Mouse (Mus musculus) heart, embryonic 13.5 days (tissue): ENCODE data around the gene 2510039O18Rik. TPM values are rescaled to one million over a fixed set of nuclear protein-coding genes. Genes with fewer than 3 reads are reported as not detected.

Source experiments
- ATAC-seq: fragments of 200-750 bp; cut with Nextera tagmentation; 2 replicates; pipeline ENCODE4 v1.8.0; 2017; ENCODE audit warnings: moderate TSS enrichment; ENCODE audit not compliant: insufficient number of reproducible peaks, low FRiP score, low TSS enrichment; ENCODE audit errors: extremely low read depth
- H3K27ac ChIP-seq: fragments of 300-500 bp; sonication (generic); replicated peaks from 2 replicates; pipeline ENCODE4 v1.5.1; 2015; ENCODE audit warnings: moderate library complexity, mild to moderate bottlenecking, inconsistent platforms
- H3K27me3 ChIP-seq: fragments of 300-500 bp; sonication (generic); replicated peaks from 2 replicates; pipeline ENCODE4 v1.6.1; 2015; ENCODE audit warnings: mild to moderate bottlenecking, inconsistent platforms
- H3K36me3 ChIP-seq: fragments of 300-500 bp; sonication (generic); 2 replicates; pipeline ENCODE4 v1.6.1; 2015; ENCODE audit warnings: mild to moderate bottlenecking, inconsistent platforms
- H3K4me1 ChIP-seq: fragments of 300-500 bp; sonication (generic); 2 replicates; pipeline ENCODE4 v1.6.1; 2015; ENCODE audit warnings: inconsistent platforms
- H3K4me2 ChIP-seq: fragments of 300-500 bp; sonication (generic); 2 replicates; pipeline ENCODE4 v1.6.1; 2015; ENCODE audit warnings: inconsistent platforms, mild to moderate bottlenecking, moderate library complexity
- H3K4me3 ChIP-seq: fragments of 300-500 bp; sonication (generic); 2 replicates; pipeline ENCODE4 v1.5.1; 2015; ENCODE audit warnings: moderate library complexity, mild to moderate bottlenecking, inconsistent platforms
- H3K9ac ChIP-seq: fragments of 300-500 bp; sonication (generic); 2 replicates; pipeline ENCODE4 v1.6.1; 2015; ENCODE audit warnings: inconsistent platforms, mild to moderate bottlenecking, moderate library complexity
- H3K9me3 ChIP-seq: fragments of 300-500 bp; sonication (generic); 2 replicates; pipeline ENCODE4 v1.6.1; 2016; ENCODE audit warnings: inconsistent platforms
- WGBS: fragments of 180-500 bp; shearing (Covaris S2); methylation state at CpG from one replicate; pipeline ENCODE4 v1.1.7; 2015; ENCODE audit warnings: mixed read lengths; 5-methylcytosine and 5-hydroxymethylcytosine counted together
- polyA plus RNA-seq: library from polyadenylated mRNA; unstranded; fragments of >200 nt; fragmentation: Nextera tagmentation; extraction: Ambion mirVana; gene quantifications from 2 replicates; pipeline ENCODE4 v1.2.1, GENCODE M21; 2015

Gene 2510039O18Rik
- polyA plus RNA-seq, 1 experiment from 2014 or later, result 12.4 TPM

DNA sequence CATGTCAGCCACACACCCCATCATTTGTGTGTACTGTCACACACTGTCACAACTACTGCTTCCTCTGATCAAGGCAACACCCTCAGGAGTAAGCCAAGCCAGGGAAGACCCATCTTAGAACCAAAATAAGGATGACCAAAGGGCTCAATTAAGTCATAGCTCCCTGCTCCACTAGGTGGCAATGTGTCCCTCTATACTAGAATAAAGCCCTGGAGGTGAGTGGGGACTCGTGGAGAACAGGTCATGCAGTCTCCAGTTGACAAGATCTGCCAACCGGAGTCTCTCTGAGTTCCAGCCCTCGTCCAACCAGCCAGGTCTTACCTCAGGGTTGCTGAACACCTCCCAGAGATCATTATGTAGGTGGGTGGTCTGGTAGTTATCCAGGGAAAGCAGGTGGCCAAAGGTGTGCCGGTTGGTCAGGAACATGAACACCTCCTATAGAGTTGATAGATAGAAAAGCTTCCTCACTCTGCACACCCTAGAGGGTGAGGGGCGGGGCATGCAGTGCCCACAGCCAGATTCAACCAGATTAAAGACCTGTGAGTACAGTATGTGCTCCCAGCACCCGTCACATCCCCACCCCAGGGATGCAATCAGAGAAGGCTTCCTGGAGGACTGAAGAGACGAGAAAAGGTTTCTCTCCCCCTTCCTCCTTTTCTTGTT, 22.1 kb upstream of the 2510039O18Rik start:
- Histone ChIP-seq H3K4me1 (no peaks in the 10 kb centered on the region), H3K27ac (no peak overlapping the region), H3K4me3 (no peak overlapping the region), H3K4me2 (no peak overlapping the region), H3K9ac (no peak overlapping the region), H3K27me3 (no peaks in the 10 kb centered on the region), H3K36me3 (peaks cover 84% of the 10 kb centered on the region), H3K9me3 (no peaks in the 10 kb centered on the region)
- 52% methylated on average over 7 of the region's 7 CpGs for WGBS
- no peak; the same call in 1 of the 2 replicates for ATAC-seq

DNA sequence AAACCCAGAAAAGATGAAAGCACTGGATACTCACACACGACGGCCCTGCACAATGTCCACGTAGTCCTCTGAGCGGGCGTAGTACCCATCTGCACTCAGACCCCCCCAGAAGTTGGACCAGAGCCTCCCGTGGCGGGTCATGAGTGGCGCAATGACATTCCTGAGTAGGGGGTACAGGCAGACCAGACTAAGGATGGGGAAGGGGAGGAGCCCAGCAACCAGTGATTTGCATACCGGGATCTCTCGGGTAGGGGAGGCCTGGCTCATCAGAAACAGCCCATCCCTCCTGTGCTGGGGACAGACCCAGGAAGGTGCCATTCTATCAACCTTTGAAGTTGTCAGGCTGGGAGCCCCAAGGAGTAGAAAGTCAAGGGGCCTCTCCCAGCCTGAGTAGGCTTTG, 19.7 kb upstream of the 2510039O18Rik start:
- H3K4me3 ChIP-seq, result no peak overlapping the region
- H3K36me3 ChIP-seq, result peaks cover 85% of the 10 kb centered on the region
- H3K4me2 ChIP-seq, result no peak overlapping the region
- H3K9me3 ChIP-seq, result no peaks in the 10 kb centered on the region
- H3K9ac ChIP-seq, result no peak overlapping the region
- no peak overlapping the region for H3K27ac ChIP-seq
- 44% methylated on average over 10 of the region's 10 CpGs for whole genome bisulfite sequencing
- no peak; the same call in 1 of the 2 replicates for ATAC-seq
- no peaks in the 10 kb centered on the region for H3K27me3 ChIP-seq
- H3K4me1 ChIP-seq, result no peaks in the 10 kb centered on the region

DNA sequence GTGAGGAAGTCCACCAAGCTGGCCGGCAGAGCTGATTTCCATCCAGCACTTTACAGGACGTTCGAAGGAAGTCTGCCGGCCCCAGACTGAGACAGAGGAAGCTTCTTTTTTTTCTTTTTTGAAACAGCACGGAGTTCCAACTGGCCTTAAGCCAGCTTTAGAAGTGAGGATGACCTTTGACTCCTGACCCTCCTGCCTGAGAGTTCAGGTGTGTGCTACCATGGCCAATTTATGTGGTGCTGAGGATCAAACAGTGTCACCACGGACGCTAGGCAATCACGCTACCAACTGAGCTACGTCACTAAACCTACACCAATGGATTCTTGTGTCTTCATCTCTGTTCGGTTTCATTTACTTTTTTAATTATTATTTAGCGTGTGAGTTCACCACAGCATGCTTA, 18.4 kb upstream of the 2510039O18Rik start:
- Histone ChIP-seq H3K9me3 (no peaks in the 10 kb centered on the region), H3K27me3 (no peaks in the 10 kb centered on the region), H3K27ac (no peak overlapping the region), H3K4me2 (no peak overlapping the region), H3K4me3 (no peak overlapping the region), H3K4me1 (no peaks in the 10 kb centered on the region), H3K36me3 (peaks cover 78% of the 10 kb centered on the region), H3K9ac (no peak overlapping the region)
- WGBS, result 74% methylated on average over 11 of the region's 11 CpGs
- no peak for ATAC-seq

DNA sequence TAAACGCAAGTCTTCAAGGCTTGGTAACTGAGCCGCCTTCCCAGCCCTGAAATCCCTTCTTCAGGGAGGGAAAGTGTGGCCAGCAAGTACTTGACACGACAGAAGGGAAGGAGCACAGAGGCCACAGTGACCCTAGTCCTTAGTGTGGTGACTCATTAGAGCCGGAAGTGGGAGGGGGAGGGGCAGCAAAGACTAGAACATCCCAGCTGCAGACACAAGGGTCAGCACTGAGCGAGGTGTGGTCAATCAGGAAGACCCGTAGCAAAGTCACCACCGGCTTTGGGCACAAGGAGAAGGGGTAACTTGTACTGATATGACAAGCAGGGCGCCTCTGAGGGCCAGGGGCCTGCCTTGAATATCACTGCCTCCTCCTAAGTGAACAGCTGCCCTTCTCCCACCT, 13.0 kb upstream of the 2510039O18Rik start:
- Histone ChIP-seq H3K4me1 (peaks cover 9% of the 10 kb centered on the region), H3K27ac (no peak overlapping the region), H3K4me2 (no peak overlapping the region), H3K27me3 (no peaks in the 10 kb centered on the region), H3K9me3 (no peaks in the 10 kb centered on the region), H3K9ac (no peak overlapping the region), H3K4me3 (no peak overlapping the region), H3K36me3 (peaks cover 75% of the 10 kb centered on the region)
- no peak for ATAC-seq
- WGBS, result 34% methylated on average over 8 of the region's 8 CpGs

DNA sequence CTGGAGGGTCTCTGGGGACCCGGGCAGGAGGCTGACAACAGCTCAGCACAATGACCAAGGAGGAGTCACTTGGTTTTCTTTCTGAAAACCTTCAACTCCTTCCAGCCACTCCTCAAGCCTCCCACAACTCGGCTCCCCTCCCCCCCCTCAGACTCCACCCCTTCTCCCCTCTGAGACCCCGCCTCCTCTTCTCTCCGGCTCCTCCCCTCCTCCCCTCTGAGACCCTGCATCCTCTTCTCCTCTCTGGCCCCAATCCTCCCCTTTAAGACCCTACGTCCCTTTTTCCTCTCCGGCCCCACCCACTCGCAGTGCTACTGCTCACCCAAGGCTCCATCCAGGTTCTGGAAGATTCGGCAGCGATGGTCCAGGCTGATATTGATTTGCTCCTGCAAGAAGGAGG, 12.6 kb upstream of the 2510039O18Rik start:
- H3K9ac ChIP-seq, result no peak overlapping the region
- 23% methylated on average over 9 of the region's 9 CpGs for WGBS
- peaks cover 71% of the 10 kb centered on the region for H3K36me3 ChIP-seq
- no peak overlapping the region for H3K4me3 ChIP-seq
- peaks cover 12% of the 10 kb centered on the region for H3K4me1 ChIP-seq
- no peak for ATAC-seq
- no peak overlapping the region for H3K4me2 ChIP-seq
- no peaks in the 10 kb centered on the region for H3K27me3 ChIP-seq
- H3K27ac ChIP-seq, result no peak overlapping the region
- H3K9me3 ChIP-seq, result no peaks in the 10 kb centered on the region

DNA sequence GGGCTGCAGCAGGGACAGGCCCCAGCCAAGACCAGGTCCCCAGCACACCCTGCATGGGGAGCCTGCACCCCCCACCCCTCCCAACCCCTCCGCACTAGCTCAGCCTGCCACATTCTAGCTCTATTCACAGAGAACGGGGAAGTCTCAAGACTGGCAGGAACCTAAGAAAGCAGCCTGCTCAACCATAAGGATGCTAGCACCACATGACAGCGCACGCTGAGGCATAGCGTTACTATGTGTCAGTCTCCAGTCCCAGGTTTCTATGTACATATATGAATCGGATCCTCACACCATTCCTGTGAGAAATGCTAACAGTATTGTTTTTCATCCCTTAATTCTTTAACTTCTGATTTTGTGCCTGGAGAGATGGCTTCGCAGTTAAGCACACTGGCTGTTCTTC, 12.2 kb upstream of the 2510039O18Rik start:
- H3K27ac ChIP-seq, result no peak overlapping the region
- H3K36me3 ChIP-seq, result peaks cover 67% of the 10 kb centered on the region
- 79% methylated on average over 7 of the region's 7 CpGs for WGBS

DNA sequence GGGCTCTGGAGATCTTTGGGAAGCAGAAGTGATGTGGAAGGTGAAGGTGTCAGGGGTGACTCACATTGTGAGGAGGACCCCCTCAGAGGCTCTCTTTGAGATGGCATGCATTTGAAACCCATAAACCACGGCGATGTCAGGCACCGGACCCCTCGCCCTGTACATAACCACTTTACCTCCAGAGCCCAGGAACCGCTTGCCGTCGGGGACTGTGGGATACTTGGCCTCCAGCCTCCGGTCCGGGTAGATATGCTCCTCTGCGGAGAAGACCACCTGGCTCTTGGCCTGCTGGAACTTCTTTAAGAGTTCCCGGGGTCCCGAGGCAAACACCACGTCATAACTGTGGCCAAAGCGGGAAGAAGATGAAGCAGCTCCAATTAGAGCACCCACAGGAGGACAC, 9.7 kb upstream of the 2510039O18Rik start:
- Histone ChIP-seq H3K4me1 (peaks cover 39% of the 10 kb centered on the region), H3K27ac (no peak overlapping the region), H3K27me3 (no peaks in the 10 kb centered on the region), H3K36me3 (peaks cover 43% of the 10 kb centered on the region), H3K4me3 (no peak overlapping the region), H3K9me3 (no peaks in the 10 kb centered on the region), H3K4me2 (no peak overlapping the region), H3K9ac (no peak overlapping the region)
- no peak for ATAC-seq
- 92% methylated on average over 14 of the region's 14 CpGs for WGBS

More for the DNA sequence above, 12.2 kb upstream of the 2510039O18Rik start:
- H3K9ac ChIP-seq, result no peak overlapping the region
- no peak overlapping the region for H3K4me3 ChIP-seq
- no peaks in the 10 kb centered on the region for H3K27me3 ChIP-seq
- no peaks in the 10 kb centered on the region for H3K9me3 ChIP-seq
- no peak overlapping the region for H3K4me2 ChIP-seq
- no peak for ATAC-seq
- H3K4me1 ChIP-seq, result peaks cover 16% of the 10 kb centered on the region

DNA sequence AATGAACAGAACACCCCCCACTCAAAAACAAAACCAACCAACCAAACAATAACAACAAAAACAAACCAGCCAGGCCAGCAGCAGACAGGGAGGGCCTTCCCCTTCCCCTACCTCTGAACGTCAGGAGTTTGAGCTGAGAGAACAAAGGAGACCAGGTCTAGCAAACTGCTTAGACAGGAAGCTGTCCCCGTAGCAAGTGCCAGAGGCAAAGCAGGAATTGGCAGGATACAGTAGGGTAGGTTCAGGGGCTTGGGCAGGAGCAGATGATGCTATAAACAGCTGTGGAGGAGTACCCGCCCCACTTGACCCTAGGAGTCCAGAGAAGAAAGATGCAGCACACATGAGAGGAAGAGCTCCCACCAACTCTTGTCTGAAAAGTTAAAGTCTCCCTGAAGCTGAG, 6.6 kb upstream of the 2510039O18Rik start:
- H3K4me1 ChIP-seq, result peaks cover 51% of the 10 kb centered on the region
- peak overlapping the region; percentile 50; the same call in 1 of the 2 replicates for H3K9ac ChIP-seq
- no peaks in the 10 kb centered on the region for H3K27me3 ChIP-seq
- H3K4me2 ChIP-seq, result 0 out of 2 replicates have a peak overlapping the region, but pooled peaks have one; percentile 11
- no peak overlapping the region for H3K4me3 ChIP-seq
- H3K27ac ChIP-seq, result no peak overlapping the region; the same call in 1 of the 2 replicates
- no peak for ATAC-seq
- no peaks in the 10 kb centered on the region for H3K9me3 ChIP-seq
- 58% methylated on average over 3 of the region's 3 CpGs for WGBS
- peaks cover 27% of the 10 kb centered on the region for H3K36me3 ChIP-seq

DNA sequence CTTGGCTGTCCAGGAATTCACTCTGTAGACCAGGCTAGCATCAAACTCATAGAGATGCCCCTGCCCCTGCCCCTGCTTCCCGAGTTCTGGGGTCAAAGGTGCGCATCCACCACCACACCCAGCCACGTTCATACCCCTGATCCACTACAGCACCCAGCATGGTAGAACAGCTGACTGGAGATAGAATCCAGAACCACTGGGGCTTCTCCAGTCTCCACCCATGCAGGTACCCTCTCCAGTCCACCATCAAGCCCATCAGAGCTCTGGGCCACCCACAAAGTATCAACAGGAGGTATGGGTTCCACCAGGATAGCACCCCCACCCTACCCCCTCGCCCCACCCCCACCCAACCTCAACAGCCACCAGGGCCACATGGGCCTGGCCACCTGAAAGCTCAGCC, 6.1 kb upstream of the 2510039O18Rik start:
- Histone ChIP-seq H3K36me3 (peaks cover 22% of the 10 kb centered on the region), H3K4me1 (peaks cover 52% of the 10 kb centered on the region), H3K4me2 (0 out of 2 replicates have a peak overlapping the region, but pooled peaks have one; percentile 11), H3K9ac (peak overlapping the region; percentile 50; the same call in 1 of the 2 replicates), H3K27ac (no peak overlapping the region; the same call in 1 of the 2 replicates), H3K4me3 (no peak overlapping the region), H3K27me3 (no peaks in the 10 kb centered on the region), H3K9me3 (no peaks in the 10 kb centered on the region)
- no peak for ATAC-seq
- 81% methylated on average over 4 of the region's 4 CpGs for WGBS

DNA sequence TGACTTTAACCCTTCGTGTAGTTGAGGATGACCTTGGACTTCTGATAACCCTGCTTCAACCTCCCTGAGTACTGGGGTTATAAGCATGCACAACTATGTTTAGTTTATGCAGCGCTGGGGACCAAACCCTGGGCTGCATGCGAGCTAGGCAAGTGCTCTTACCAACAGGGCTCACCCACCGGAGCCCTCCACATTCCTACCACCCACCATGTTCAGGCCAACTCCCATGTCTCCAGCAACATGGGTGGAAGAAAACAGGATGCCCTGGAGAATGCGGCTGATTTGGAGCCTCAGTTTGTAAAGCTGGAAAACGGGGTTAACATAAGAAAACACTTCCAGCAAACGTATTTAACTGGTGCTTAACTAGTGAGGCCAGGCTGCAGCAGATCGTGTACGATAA, 4.8 kb upstream of the 2510039O18Rik start:
- 17% methylated on average over 9 of the region's 9 CpGs for WGBS

DNA sequence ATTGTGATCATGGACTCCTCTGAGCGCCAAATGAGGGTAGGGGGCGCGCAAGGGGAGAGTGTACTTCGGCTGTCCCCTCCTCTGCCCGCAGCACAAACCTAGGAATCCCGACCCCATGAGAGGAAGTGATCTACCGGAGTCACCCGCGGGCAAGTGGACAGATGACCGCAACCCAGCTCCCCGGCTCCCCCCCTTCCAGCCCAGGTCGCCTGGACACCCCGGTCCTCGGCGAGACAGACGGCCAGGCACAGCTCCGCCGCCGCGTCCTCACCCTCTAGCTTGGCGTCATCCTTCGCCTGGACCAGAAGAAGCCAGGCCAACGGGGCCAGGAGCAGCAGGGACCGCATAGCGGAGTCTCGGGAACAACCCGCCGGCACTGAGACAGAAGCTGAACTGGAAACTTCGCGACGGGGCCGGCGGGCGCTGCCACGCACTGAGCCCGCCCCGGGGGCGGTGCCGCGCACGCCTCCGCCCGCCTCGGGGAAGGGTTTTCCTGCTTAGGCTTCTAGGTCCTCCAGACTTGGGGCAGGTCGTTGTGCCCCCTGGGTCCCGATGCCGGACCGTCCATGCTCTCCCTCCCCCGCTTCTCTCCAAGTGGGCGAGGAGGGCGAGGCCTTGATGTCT, 4.3 kb upstream of the 2510039O18Rik start, which contains the start of gene Plod1:
Plod1 (minus strand) TSS at position 437 of the 624 bp plus-strand sequence.
- H3K9me3 ChIP-seq, result no peaks in the 10 kb centered on the region
- peak; percentile 44; the same call in 1 of the 2 replicates for ATAC-seq
- peaks cover 61% of the 10 kb centered on the region for H3K4me1 ChIP-seq
- under 1% methylated on average over 50 of the region's 51 CpGs for WGBS
- H3K27me3 ChIP-seq, result no peaks in the 10 kb centered on the region
- peak within 1 kb of the TSS; percentile 85 for H3K4me2 ChIP-seq
- peak within 1 kb of the TSS; percentile 79 for H3K4me3 ChIP-seq
- H3K9ac ChIP-seq, result peak within 1 kb of the TSS; percentile 90
- peak within 1 kb of the TSS; percentile 77 for H3K27ac ChIP-seq
- H3K36me3 ChIP-seq, result peaks cover 4% of the 10 kb centered on the region

More for the DNA sequence above, 4.8 kb upstream of the 2510039O18Rik start:
- ATAC-seq, result no peak
- peak overlapping the region; percentile 85 for H3K4me2 ChIP-seq
- peak overlapping the region; percentile 79 for H3K4me3 ChIP-seq
- no peaks in the 10 kb centered on the region for H3K9me3 ChIP-seq
- H3K9ac ChIP-seq, result peak overlapping the region; percentile 90
- peak overlapping the region; percentile 77; the same call in 1 of the 2 replicates for H3K27ac ChIP-seq
- H3K27me3 ChIP-seq, result no peaks in the 10 kb centered on the region
- H3K36me3 ChIP-seq, result peaks cover 9% of the 10 kb centered on the region
- H3K4me1 ChIP-seq, result peaks cover 59% of the 10 kb centered on the region
